Mouse (Mus musculus) cerebellum, postnatal 4 days (tissue): ENCODE data around the gene Bid.
"Not testable (repeated sequence)": the region's sequence is repeated elsewhere in the genome, so short reads cannot be mapped to it uniquely, and the experiment has no call there.

Source experiments
- DNase-seq, 2 experiments: peaks; one replicate each; pipeline ENCODE4 v3.0.0; 2022; ENCODE audit warnings: low spot score in 2 of 2, mixed read lengths in 1 of 2

Gene Bid

GRCm38 (mm10) chr6:120903961-120904360, 12.7 kb downstream of the Bid start:
- DNase-seq, result no peak

GRCm38 (mm10) chr6:120903450-120903912, 13.2 kb downstream of the Bid start:
- DNase-seq, result no peak

GRCm38 (mm10) chr6:120901776-120902645, 14.6 kb downstream of the Bid start:
- no peak for DNase-seq

- peak in 1 of 2 experiments; percentile 30 for DNase-seq
These were observed 18.3 kb downstream of the Bid start for GRCm38 (mm10) chr6:120898188-120898833.

GRCm38 (mm10) chr6:120894524-120894923, 22.1 kb downstream of the Bid start:
- no peak for DNase-seq

- no peak for DNase-seq
These were observed 22.6 kb downstream of the Bid start for GRCm38 (mm10) chr6:120894089-120894488.

- DNase-seq, result peak in 1 of 2 experiments; percentile 35
These were observed 30.0 kb downstream of the Bid start for GRCm38 (mm10) chr6:120886696-120887095.

GRCm38 (mm10) chr6:120884436-120884835, 32.2 kb downstream of the Bid start:
- no peak for DNase-seq

- no peak for DNase-seq
These were observed 37.6 kb downstream of the Bid start for GRCm38 (mm10) chr6:120879046-120879445.

- DNase-seq, result no peak
These were observed 42.8 kb downstream of the Bid start for GRCm38 (mm10) chr6:120873874-120874273.

GRCm38 (mm10) chr6:120871286-120871685, 45.4 kb downstream of the Bid start:
- DNase-seq, result no peak

- no peak for DNase-seq
These were observed 47.8 kb downstream of the Bid start for GRCm38 (mm10) chr6:120868824-120869223.

GRCm38 (mm10) chr6:120866051-120866814, 50.4 kb downstream of the Bid start:
- DNase-seq, result no peak

GRCm38 (mm10) chr6:120860079-120860478, 56.6 kb downstream of the Bid start:
- no peak for DNase-seq

GRCm38 (mm10) chr6:120858217-120858711, 58.4 kb downstream of the Bid start:
- DNase-seq, result peak in 1 of 2 experiments; percentile 59

- DNase-seq, result peak in 1 of 2 experiments; percentile 25
These were observed 62.2 kb downstream of the Bid start for GRCm38 (mm10) chr6:120854413-120854812.

GRCm38 (mm10) chr6:120850720-120851119, 65.9 kb downstream of the Bid start:
- not testable (repeated sequence) for DNase-seq
